Mouse (Mus musculus) midbrain, embryonic 11.5 days (tissue): ENCODE measurements around the gene Ptov1. TPM values are rescaled to one million over a fixed set of nuclear protein-coding genes. Genes with fewer than 3 reads are reported as not detected.

Source experiments
- ATAC-seq: fragments of 200-750 bp; cut with Nextera tagmentation; 2 replicates; pipeline ENCODE4 v1.8.0; 2017; ENCODE audit warnings: moderate TSS enrichment, moderate library complexity; ENCODE audit not compliant: low FRiP score
- DNase-seq: peaks from one replicate; pipeline ENCODE4 v3.0.0; 2015; ENCODE audit warnings: low spot score; ENCODE audit errors: missing footprints
- H3K27ac ChIP-seq: fragments of 300-500 bp; sonication (generic); 2 replicates; pipeline ENCODE4 v1.5.1; 2014; ENCODE audit warnings: low read depth, low read length
- H3K27me3 ChIP-seq: fragments of 300-500 bp; sonication (generic); 2 replicates; pipeline ENCODE4 v1.6.1; 2014; ENCODE audit warnings: mild to moderate bottlenecking, low read length, moderate library complexity, mixed read lengths; ENCODE audit not compliant: control insufficient read depth, insufficient read depth
- H3K36me3 ChIP-seq: fragments of 300-500 bp; sonication (generic); 2 replicates; pipeline ENCODE4 v1.6.1; 2014; ENCODE audit warnings: mild to moderate bottlenecking, low read length, moderate library complexity, mixed read lengths; ENCODE audit not compliant: control insufficient read depth, insufficient read depth
- H3K4me1 ChIP-seq: fragments of 300-500 bp; sonication (generic); 2 replicates; pipeline ENCODE4 v1.6.1; 2014; ENCODE audit warnings: low read length; ENCODE audit not compliant: control insufficient read depth, insufficient read depth
- H3K4me2 ChIP-seq: fragments of 300-500 bp; sonication (generic); 2 replicates; pipeline ENCODE4 v1.6.1; 2014; ENCODE audit warnings: mild to moderate bottlenecking, moderate library complexity
- H3K4me3 ChIP-seq: fragments of 300-500 bp; sonication (generic); 2 replicates; pipeline ENCODE4 v1.5.1; 2014; ENCODE audit warnings: low read depth, low read length
- H3K9ac ChIP-seq: fragments of 300-500 bp; sonication (generic); 2 replicates; pipeline ENCODE4 v1.6.1; 2014; ENCODE audit warnings: low read length
- H3K9me3 ChIP-seq: fragments of 300-500 bp; sonication (generic); 2 replicates; pipeline ENCODE4 v1.6.1; 2016; ENCODE audit warnings: low read length; ENCODE audit not compliant: control insufficient read depth
- whole genome bisulfite sequencing: fragments of 180-500 bp; shearing (Covaris S2); extraction: QIAGEN DNeasy Blood & Tissue Kit; methylation state at CpG from one replicate; pipeline ENCODE4 v1.1.7; 2014; 5-methylcytosine and 5-hydroxymethylcytosine counted together
- polyA plus RNA-seq: library from polyadenylated mRNA; unstranded; fragments of >200 nt; fragmentation: Nextera tagmentation; extraction: Ambion mirVana; gene quantifications from 2 replicates; pipeline ENCODE4 v1.2.1, GENCODE M21; 2014

Gene Ptov1
- polyA plus RNA-seq, 1 experiment from 2014 or later: 350 TPM

GRCm38 (mm10) chr7:44850789-44851624 lies 18.6 kb downstream of the Ptov1 start:
- H3K27me3 ChIP-seq: no peaks in the 10 kb centered on the region
- DNase-seq (no peak), ATAC-seq (no peak)
- 80% methylated on average over 8 of the region's 8 CpGs for WGBS
- no peak overlapping the region for H3K27ac ChIP-seq
- H3K4me1 ChIP-seq: peaks cover 29% of the 10 kb centered on the region
- no peaks in the 10 kb centered on the region for H3K9me3 ChIP-seq
- H3K4me3 ChIP-seq: peak overlapping the region; percentile 83
- H3K9ac ChIP-seq: no peak overlapping the region; the same call in 1 of the 2 replicates
- 0 out of 2 replicates have a peak, but pooled peaks cover 4% of the 10 kb centered on the region for H3K36me3 ChIP-seq
- peak overlapping the region; percentile 75 for H3K4me2 ChIP-seq

GRCm38 (mm10) chr7:44850146-44850545 lies 19.4 kb downstream of the Ptov1 start:
- peak overlapping the region; percentile 75 for H3K4me2 ChIP-seq
- peaks cover 29% of the 10 kb centered on the region for H3K4me1 ChIP-seq
- ATAC-seq: peak; percentile 61

GRCm38 (mm10) chr7:44849416-44850111 lies 20.0 kb downstream of the Ptov1 start:
- H3K4me3 ChIP-seq: peak overlapping the region; percentile 83
- peaks cover 24% of the 10 kb centered on the region for H3K4me1 ChIP-seq
- DNase-seq (peak; percentile 98), ATAC-seq (peak; percentile 75)
- H3K9ac ChIP-seq: peak overlapping the region; percentile 89
- WGBS: under 1% methylated on average over 41 of the region's 41 CpGs
- H3K27me3 ChIP-seq: no peaks in the 10 kb centered on the region
- no peaks in the 10 kb centered on the region for H3K9me3 ChIP-seq
- H3K27ac ChIP-seq: peak overlapping the region; percentile 95
- peaks cover 10% of the 10 kb centered on the region; the same call in 1 of the 2 replicates for H3K36me3 ChIP-seq
- peak overlapping the region; percentile 75 for H3K4me2 ChIP-seq

More at GRCm38 (mm10) chr7:44850146-44850545, 19.4 kb downstream of the Ptov1 start:
- Histone ChIP-seq H3K27me3 (no peaks in the 10 kb centered on the region), H3K9me3 (no peaks in the 10 kb centered on the region), H3K27ac (peak overlapping the region; percentile 95), H3K36me3 (peaks cover 6% of the 10 kb centered on the region; the same call in 1 of the 2 replicates), H3K9ac (peak overlapping the region; percentile 89), H3K4me3 (peak overlapping the region; percentile 83)
- DNase-seq: peak; percentile 97
- under 1% methylated on average over 32 of the region's 33 CpGs for WGBS

- H3K4me2 ChIP-seq: peak within 1 kb of the TSS; percentile 75
- no peaks in the 10 kb centered on the region for H3K9me3 ChIP-seq
- peak within 1 kb of the TSS; percentile 89 for H3K9ac ChIP-seq
- peaks cover 19% of the 10 kb centered on the region for H3K4me1 ChIP-seq
- peak; percentile 99 for DNase-seq
- WGBS: under 1% methylated on average over 54 of the region's 54 CpGs
- peak within 1 kb of the TSS; percentile 83 for H3K4me3 ChIP-seq
- H3K27ac ChIP-seq: peak within 1 kb of the TSS; percentile 95
- ATAC-seq: peak; percentile 83
- no peaks in the 10 kb centered on the region for H3K27me3 ChIP-seq
- peaks cover 17% of the 10 kb centered on the region for H3K36me3 ChIP-seq
Observed at GRCm38 (mm10) chr7:44848561-44849415, 20.8 kb downstream of the Ptov1 start, which contains the start of the genes Akt1s1 and Tbc1d17. Gene Akt1s1, plus strand, starts transcription at chr7:44848991. Gene Tbc1d17, minus strand, starts transcription at chr7:44849079.

- 85% methylated on average over 5 of the region's 5 CpGs for WGBS
- no peak overlapping the region for H3K27ac ChIP-seq
- peak overlapping the region; percentile 83 for H3K4me3 ChIP-seq
- H3K4me1 ChIP-seq: peaks cover 15% of the 10 kb centered on the region
- H3K4me2 ChIP-seq: peak overlapping the region; percentile 75
- no peaks in the 10 kb centered on the region for H3K9me3 ChIP-seq
- H3K27me3 ChIP-seq: no peaks in the 10 kb centered on the region
- ATAC-seq (no peak), DNase-seq (no peak)
- peak overlapping the region; percentile 89 for H3K9ac ChIP-seq
- peaks cover 18% of the 10 kb centered on the region for H3K36me3 ChIP-seq
Observed at GRCm38 (mm10) chr7:44847772-44848171, 21.8 kb downstream of the Ptov1 start.

GRCm38 (mm10) chr7:44846804-44847203 lies 22.8 kb downstream of the Ptov1 start:
- Histone ChIP-seq H3K4me3 (no peak overlapping the region), H3K4me1 (peaks cover 15% of the 10 kb centered on the region), H3K27ac (no peak overlapping the region), H3K9me3 (no peaks in the 10 kb centered on the region), H3K9ac (no peak overlapping the region), H3K4me2 (no peak overlapping the region), H3K27me3 (no peaks in the 10 kb centered on the region), H3K36me3 (peaks cover 19% of the 10 kb centered on the region)
- no peak for DNase-seq
- ATAC-seq: no peak
- WGBS: 90% methylated on average over 7 of the region's 7 CpGs

GRCm38 (mm10) chr7:44845006-44845405 lies 24.6 kb downstream of the Ptov1 start:
- Histone ChIP-seq H3K4me1 (peaks cover 10% of the 10 kb centered on the region), H3K9me3 (no peaks in the 10 kb centered on the region), H3K36me3 (peaks cover 19% of the 10 kb centered on the region), H3K4me2 (no peak overlapping the region), H3K4me3 (no peak overlapping the region), H3K9ac (no peak overlapping the region), H3K27me3 (peaks cover 7% of the 10 kb centered on the region), H3K27ac (no peak overlapping the region)
- 96% methylated on average over 10 of the region's 10 CpGs for WGBS
- ATAC-seq: no peak
- DNase-seq: no peak

GRCm38 (mm10) chr7:44841825-44842463 lies 27.6 kb downstream of the Ptov1 start:
- Histone ChIP-seq H3K27me3 (peaks cover 20% of the 10 kb centered on the region), H3K36me3 (peaks cover 19% of the 10 kb centered on the region), H3K4me1 (peaks cover 9% of the 10 kb centered on the region), H3K4me2 (no peak overlapping the region), H3K9ac (no peak overlapping the region), H3K27ac (no peak overlapping the region), H3K4me3 (no peak overlapping the region), H3K9me3 (no peaks in the 10 kb centered on the region)
- WGBS: 90% methylated on average over 8 of the region's 8 CpGs
- DNase-seq (no peak), ATAC-seq (no peak)
